Mouse (Mus musculus) embryonic fibroblast, embryonic 13.5 days (primary cell): ENCODE data around the gene Hsh2d.

Experiments
- CTCF ChIP-seq: IDR thresholded peaks from 2 replicates; pipeline ENCODE4 v1.5.1; 2011; ENCODE audit warnings: mild to moderate bottlenecking, control low read depth, low read length, moderate library complexity, borderline replicate concordance; ENCODE audit not compliant: insufficient read depth
- POLR2A ChIP-seq: IDR thresholded peaks from 2 replicates; pipeline ENCODE4 v1.6.1; 2011; ENCODE audit warnings: low read depth, mild to moderate bottlenecking, control low read depth, low read length, moderate library complexity

DNA sequence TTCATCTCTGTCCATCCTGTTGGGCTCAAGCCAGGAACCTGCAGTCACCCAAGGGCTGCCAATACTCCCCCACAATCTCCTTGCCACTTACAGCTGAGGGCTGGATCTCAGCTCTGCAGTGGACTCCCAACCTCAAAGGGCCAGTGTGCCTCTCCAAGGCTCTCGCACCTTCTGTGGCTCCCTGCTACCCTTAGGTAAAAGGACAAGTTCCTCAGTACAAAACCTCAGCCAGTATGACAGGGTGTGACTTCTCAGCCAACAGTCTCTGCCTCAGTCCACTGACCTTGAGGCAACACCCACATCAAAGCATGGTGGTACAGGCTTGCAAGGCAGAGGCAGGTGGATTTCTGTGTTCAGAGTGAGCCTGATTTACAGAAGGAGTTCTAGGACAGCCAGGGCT, 22.4 kb downstream of the Hsh2d start:
- TF ChIP-seq CTCF, result no peak
- TF ChIP-seq POLR2A, result no peak
